Mouse (Mus musculus) kidney, embryonic 15.5 days (tissue): ENCODE measurements around the gene Abcg8. TPM values are rescaled to one million over a fixed set of nuclear protein-coding genes. Genes with fewer than 3 reads are reported as not detected.

Experiments
- ATAC-seq: fragments of 200-750 bp; cut with Nextera tagmentation; replicated peaks from 2 replicates; pipeline ENCODE4 v1.8.0; 2017; ENCODE audit warnings: moderate TSS enrichment; ENCODE audit not compliant: low FRiP score
- H3K27ac ChIP-seq: fragments of 300-500 bp; sonication (generic); 2 replicates; pipeline ENCODE4 v1.5.1; 2015; ENCODE audit warnings: mild to moderate bottlenecking, inconsistent platforms
- H3K27me3 ChIP-seq: fragments of 300-500 bp; sonication (generic); 2 replicates; pipeline ENCODE4 v1.6.1; 2015; ENCODE audit warnings: inconsistent platforms
- H3K36me3 ChIP-seq: fragments of 300-500 bp; sonication (generic); 2 replicates; pipeline ENCODE4 v1.6.1; 2015; ENCODE audit warnings: inconsistent platforms
- H3K4me1 ChIP-seq: fragments of 300-500 bp; sonication (generic); 2 replicates; pipeline ENCODE4 v1.6.1; 2015; ENCODE audit warnings: inconsistent platforms
- H3K4me2 ChIP-seq: fragments of 300-500 bp; sonication (generic); 2 replicates; pipeline ENCODE4 v1.6.1; 2015; ENCODE audit warnings: moderate library complexity, mild to moderate bottlenecking, inconsistent platforms
- H3K4me3 ChIP-seq: fragments of 300-500 bp; sonication (generic); replicated peaks from 2 replicates; pipeline ENCODE4 v1.5.1; 2015; ENCODE audit warnings: mild to moderate bottlenecking, inconsistent platforms
- H3K9ac ChIP-seq: fragments of 300-500 bp; sonication (generic); 2 replicates; pipeline ENCODE4 v1.6.1; 2015; ENCODE audit warnings: mild to moderate bottlenecking, inconsistent platforms
- H3K9me3 ChIP-seq: fragments of 300-500 bp; sonication (generic); replicated peaks from 2 replicates; pipeline ENCODE4 v1.6.1; 2016; ENCODE audit warnings: inconsistent platforms
- WGBS: fragments of 180-500 bp; shearing (Covaris S2); methylation state at CpG from one replicate; pipeline ENCODE4 v1.1.7; 2015; ENCODE audit warnings: mixed read lengths; 5-methylcytosine and 5-hydroxymethylcytosine counted together
- polyA plus RNA-seq: library from polyadenylated mRNA; unstranded; fragments of >200 nt; fragmentation: Nextera tagmentation; extraction: Ambion mirVana; gene quantifications from 2 replicates; pipeline ENCODE4 v1.2.1, GENCODE M21; 2015

The Abcg8 gene
- polyA plus RNA-seq, 1 experiment from 2014 or later: 0.27 TPM

- H3K36me3 ChIP-seq: no peaks in the 10 kb centered on the region
- H3K4me3 ChIP-seq: no peak overlapping the region
- WGBS: 36% methylated on average over 9 of the region's 9 CpGs
- H3K9ac ChIP-seq: no peak overlapping the region
- H3K4me1 ChIP-seq: peaks cover 28% of the 10 kb centered on the region
- ATAC-seq: no peak
- no peak overlapping the region for H3K27ac ChIP-seq
- H3K4me2 ChIP-seq: no peak overlapping the region
- H3K27me3 ChIP-seq: no peaks in the 10 kb centered on the region
- H3K9me3 ChIP-seq: no peaks in the 10 kb centered on the region
These were observed 31.0 kb upstream of the Abcg8 start for GRCm38 (mm10) chr17:84645119-84645518.

- no peak overlapping the region for H3K4me2 ChIP-seq
- no peaks in the 10 kb centered on the region for H3K27me3 ChIP-seq
- H3K9me3 ChIP-seq: no peaks in the 10 kb centered on the region
- no peak overlapping the region for H3K27ac ChIP-seq
- peaks cover 28% of the 10 kb centered on the region for H3K4me1 ChIP-seq
- 31% methylated on average over 4 of the region's 7 CpGs for WGBS
- ATAC-seq: no peak
- H3K36me3 ChIP-seq: no peaks in the 10 kb centered on the region; the same call in 1 of the 2 replicates
- H3K4me3 ChIP-seq: no peak overlapping the region
- H3K9ac ChIP-seq: no peak overlapping the region
These were observed 30.2 kb upstream of the Abcg8 start for GRCm38 (mm10) chr17:84645894-84646293.

GRCm38 (mm10) chr17:84646477-84646876 is 29.6 kb upstream of the Abcg8 start:
- no peaks in the 10 kb centered on the region for H3K9me3 ChIP-seq
- H3K36me3 ChIP-seq: no peaks in the 10 kb centered on the region; the same call in 1 of the 2 replicates
- WGBS: 63% methylated on average over 2 of the region's 2 CpGs
- no peak overlapping the region for H3K27ac ChIP-seq
- H3K4me3 ChIP-seq: no peak overlapping the region
- peaks cover 28% of the 10 kb centered on the region for H3K4me1 ChIP-seq
- ATAC-seq: no peak
- H3K27me3 ChIP-seq: no peaks in the 10 kb centered on the region
- H3K9ac ChIP-seq: no peak overlapping the region
- no peak overlapping the region for H3K4me2 ChIP-seq

- H3K9me3 ChIP-seq: no peaks in the 10 kb centered on the region
- WGBS: 92% methylated on average over 4 of the region's 4 CpGs
- ATAC-seq: no peak
- H3K27me3 ChIP-seq: no peaks in the 10 kb centered on the region
- H3K4me2 ChIP-seq: no peak overlapping the region
- no peak overlapping the region for H3K9ac ChIP-seq
- H3K27ac ChIP-seq: no peak overlapping the region
- H3K4me1 ChIP-seq: peaks cover 28% of the 10 kb centered on the region
- peaks cover 8% of the 10 kb centered on the region; the same call in 1 of the 2 replicates for H3K36me3 ChIP-seq
- H3K4me3 ChIP-seq: no peak overlapping the region
These were observed 28.5 kb upstream of the Abcg8 start for GRCm38 (mm10) chr17:84647630-84648029.

GRCm38 (mm10) chr17:84650302-84651017 is 25.6 kb upstream of the Abcg8 start:
- Histone ChIP-seq H3K4me1 (peaks cover 10% of the 10 kb centered on the region), H3K9me3 (no peaks in the 10 kb centered on the region), H3K27me3 (no peaks in the 10 kb centered on the region), H3K4me3 (no peak overlapping the region), H3K27ac (no peak overlapping the region), H3K36me3 (peaks cover 15% of the 10 kb centered on the region; the same call in 1 of the 2 replicates), H3K9ac (no peak overlapping the region), H3K4me2 (no peak overlapping the region)
- whole genome bisulfite sequencing: 87% methylated on average over 9 of the region's 9 CpGs
- ATAC-seq: no peak

- no peak for ATAC-seq
- Histone ChIP-seq H3K4me1 (peaks cover 28% of the 10 kb centered on the region), H3K27me3 (no peaks in the 10 kb centered on the region), H3K4me3 (no peak overlapping the region), H3K27ac (no peak overlapping the region), H3K36me3 (peaks cover 15% of the 10 kb centered on the region; the same call in 1 of the 2 replicates), H3K9me3 (no peaks in the 10 kb centered on the region), H3K9ac (no peak overlapping the region), H3K4me2 (no peak overlapping the region)
- WGBS: 94% methylated on average over 9 of the region's 9 CpGs
These were observed 22.6 kb upstream of the Abcg8 start for GRCm38 (mm10) chr17:84653544-84653943.

- H3K27ac ChIP-seq: no peak overlapping the region
- no peaks in the 10 kb centered on the region for H3K9me3 ChIP-seq
- peaks cover 15% of the 10 kb centered on the region; the same call in 1 of the 2 replicates for H3K36me3 ChIP-seq
- no peak for ATAC-seq
- H3K4me3 ChIP-seq: no peak overlapping the region
- 45% methylated on average over 5 of the region's 5 CpGs for WGBS
- no peak overlapping the region for H3K9ac ChIP-seq
- H3K4me2 ChIP-seq: no peak overlapping the region
- H3K4me1 ChIP-seq: peaks cover 29% of the 10 kb centered on the region
- H3K27me3 ChIP-seq: no peaks in the 10 kb centered on the region
These were observed 19.9 kb upstream of the Abcg8 start for GRCm38 (mm10) chr17:84656205-84656604.

- Histone ChIP-seq H3K36me3 (peaks cover 13% of the 10 kb centered on the region; the same call in 1 of the 2 replicates), H3K9ac (no peak overlapping the region), H3K4me2 (no peak overlapping the region), H3K27me3 (no peaks in the 10 kb centered on the region), H3K4me1 (peaks cover 30% of the 10 kb centered on the region), H3K4me3 (no peak overlapping the region), H3K27ac (0 out of 2 replicates have a peak overlapping the region, but pooled peaks have one; percentile 37), H3K9me3 (no peaks in the 10 kb centered on the region)
- WGBS: 39% methylated on average over 19 of the region's 19 CpGs
- ATAC-seq: no peak
These were observed 19.3 kb upstream of the Abcg8 start for GRCm38 (mm10) chr17:84656653-84657421.

- Histone ChIP-seq H3K4me3 (no peak overlapping the region), H3K27me3 (no peaks in the 10 kb centered on the region), H3K27ac (0 out of 2 replicates have a peak overlapping the region, but pooled peaks have one; percentile 7), H3K36me3 (0 out of 2 replicates have a peak, but pooled peaks cover 8% of the 10 kb centered on the region), H3K9ac (no peak overlapping the region), H3K4me1 (peaks cover 36% of the 10 kb centered on the region), H3K9me3 (no peaks in the 10 kb centered on the region), H3K4me2 (no peak overlapping the region)
- 0 out of 2 replicates have a peak, but pooled peaks have one; percentile 7 for ATAC-seq
- WGBS: 43% methylated on average over 3 of the region's 3 CpGs
These were observed 18.7 kb upstream of the Abcg8 start for GRCm38 (mm10) chr17:84657422-84657732.

GRCm38 (mm10) chr17:84657782-84658181 is 18.3 kb upstream of the Abcg8 start:
- no peak overlapping the region for H3K9ac ChIP-seq
- peak; percentile 53; the same call in 1 of the 2 replicates for ATAC-seq
- H3K27ac ChIP-seq: 0 out of 2 replicates have a peak overlapping the region, but pooled peaks have one; percentile 7
- no peak overlapping the region for H3K4me3 ChIP-seq
- H3K4me1 ChIP-seq: peaks cover 36% of the 10 kb centered on the region
- 0 out of 2 replicates have a peak, but pooled peaks cover 6% of the 10 kb centered on the region for H3K36me3 ChIP-seq
- H3K4me2 ChIP-seq: no peak overlapping the region
- H3K27me3 ChIP-seq: no peaks in the 10 kb centered on the region
- H3K9me3 ChIP-seq: no peaks in the 10 kb centered on the region
- WGBS: 61% methylated on average over 7 of the region's 7 CpGs

- Histone ChIP-seq H3K9me3 (no peaks in the 10 kb centered on the region), H3K36me3 (0 out of 2 replicates have a peak, but pooled peaks cover 4% of the 10 kb centered on the region), H3K4me1 (peaks cover 36% of the 10 kb centered on the region), H3K27ac (no peak overlapping the region), H3K27me3 (no peaks in the 10 kb centered on the region), H3K4me2 (no peak overlapping the region), H3K4me3 (no peak overlapping the region), H3K9ac (no peak overlapping the region)
- ATAC-seq: peak; percentile 75; the same call in 1 of the 2 replicates
- WGBS: 32% methylated on average over 5 of the region's 5 CpGs
These were observed 17.9 kb upstream of the Abcg8 start for GRCm38 (mm10) chr17:84658195-84658594.

- no peak overlapping the region for H3K4me3 ChIP-seq
- H3K27me3 ChIP-seq: no peaks in the 10 kb centered on the region
- no peak for ATAC-seq
- no peak overlapping the region for H3K27ac ChIP-seq
- no peak overlapping the region for H3K9ac ChIP-seq
- H3K36me3 ChIP-seq: 0 out of 2 replicates have a peak, but pooled peaks cover 4% of the 10 kb centered on the region
- 78% methylated on average over 8 of the region's 8 CpGs for WGBS
- H3K4me1 ChIP-seq: peaks cover 38% of the 10 kb centered on the region
- H3K4me2 ChIP-seq: no peak overlapping the region
- no peaks in the 10 kb centered on the region for H3K9me3 ChIP-seq
These were observed 17.2 kb upstream of the Abcg8 start for GRCm38 (mm10) chr17:84658951-84659350.
